Mouse (Mus musculus) G1E (cell line): Measurements from ENCODE around the gene Recql5.
A peak's percentile ranks its signal among the peaks of the same experiment; 100 is the strongest.

Source experiments
- CTCF ChIP-seq: IDR thresholded peaks from 2 replicates; pipeline ENCODE4 v1.5.1; 2012; ENCODE audit warnings: low read depth, low read length, inconsistent platforms, mixed read lengths
- GATA1 ChIP-seq: IDR thresholded peaks from 2 replicates; pipeline ENCODE4 v1.6.1; 2012; ENCODE audit warnings: borderline replicate concordance, low read length, inconsistent platforms, mixed read lengths
- TAL1 ChIP-seq: conservative IDR thresholded peaks from 2 replicates; pipeline ENCODE4 v1.6.1; 2012; ENCODE audit warnings: low read depth, low read length, inconsistent platforms, mixed read lengths

DNA sequence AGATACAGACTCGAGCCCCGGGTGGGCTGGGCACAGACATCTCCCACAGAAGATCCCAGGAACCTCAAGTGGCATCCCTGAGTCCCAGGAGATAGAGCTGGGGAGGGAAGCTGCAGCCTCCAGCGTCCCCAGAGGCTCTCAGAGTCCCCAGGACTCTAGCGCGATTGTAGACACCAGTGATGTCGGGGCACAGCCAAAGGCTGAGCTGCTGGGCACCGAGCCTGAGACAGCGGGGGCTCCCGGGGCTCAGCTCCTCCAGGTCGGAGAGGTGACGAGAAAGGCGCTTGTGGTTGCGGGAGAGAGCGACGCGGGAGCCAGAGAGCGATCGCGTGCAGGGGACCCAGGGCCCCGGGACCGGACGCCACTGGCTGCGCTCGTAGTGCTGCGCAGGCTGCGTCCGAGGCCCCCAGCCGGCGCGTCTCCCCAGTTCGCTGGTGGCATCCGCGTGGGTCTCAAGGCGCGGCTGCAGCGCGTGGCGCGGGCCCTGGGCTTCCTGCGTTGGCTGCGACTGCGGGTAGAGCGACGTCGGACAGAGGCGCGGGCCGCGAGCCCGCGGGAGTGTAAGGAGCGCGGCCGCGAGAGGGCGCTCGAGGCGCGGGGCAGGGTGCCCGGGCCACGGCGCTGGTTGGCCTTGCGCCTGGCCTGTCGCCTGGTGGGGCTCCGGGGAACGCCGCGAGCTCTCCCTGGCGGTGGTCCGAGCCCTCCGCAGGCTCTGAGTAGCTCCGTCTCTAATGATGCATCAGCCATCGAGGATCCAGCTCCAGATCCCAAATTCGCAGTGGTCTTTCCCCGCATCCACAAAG is 73.9 kb downstream of the Recql5 start:
- peak; percentile 44; the same call in 1 of the 2 replicates for TF ChIP-seq CTCF
- no peak for TF ChIP-seq TAL1
- no peak for TF ChIP-seq GATA1
